Mouse (Mus musculus): ENCODE measurements around the gene B3gnt8. TPM values are rescaled to one million over a fixed set of nuclear protein-coding genes. Genes with fewer than 3 reads are reported as not detected.

B3gnt8 gene
- total RNA-seq, 2 experiments from 2014 or later, result 1.8 to 2.0 TPM

Other genes starting within 250 kb of the B3gnt8 start
- 100 to 1,000 TPM; 342 to 355 TPM for gene Lipe, start 227.9 kb upstream of the B3gnt8 start, total RNA-seq (2021)
- gene Cxcl17, start 213.8 kb upstream of the B3gnt8 start, total RNA-seq (2021), result not detected
- gene Ceacam1, start 149.1 kb upstream of the B3gnt8 start, total RNA-seq (2021), result 10 to 100 TPM in 1 of 2 experiments, 1 to 10 TPM in 1; 9.6 to 19.9 TPM
- 1 to 10 TPM; 1.4 to 2.4 TPM for gene Ceacam2, start 86.8 kb upstream of the B3gnt8 start, total RNA-seq (2021)
- not detected for gene Erich4, start 10.8 kb upstream of the B3gnt8 start, total RNA-seq (2021)
- gene Dmac2, start 7.2 kb upstream of the B3gnt8 start, total RNA-seq (2021), result 10 to 100 TPM; 22.1 to 25.3 TPM
- gene Bckdha, start 32.3 kb downstream of the B3gnt8 start, total RNA-seq (2021), result 100 to 1,000 TPM; 176 to 245 TPM
- gene Exosc5, start 32.5 kb downstream of the B3gnt8 start, total RNA-seq (2021), result 10 to 100 TPM; 39.6 to 54.0 TPM
- not detected for gene Tmem91, start 48.5 kb downstream of the B3gnt8 start, total RNA-seq (2021)
- 10 to 100 TPM; 15.3 to 18.0 TPM for gene B9d2, start 54.1 kb downstream of the B3gnt8 start, total RNA-seq (2021)
- 10 to 100 TPM; 35.5 to 48.9 TPM for gene Tgfb1, start 60.3 kb downstream of the B3gnt8 start, total RNA-seq (2021)
- 10 to 100 TPM; 45.9 to 49.0 TPM for gene Ccdc97, start 92.4 kb downstream of the B3gnt8 start, total RNA-seq (2021)
- gene Hnrnpul1, start 128.1 kb downstream of the B3gnt8 start, total RNA-seq (2021), result 100 to 1,000 TPM; 102 to 113 TPM
- gene Axl, start 162.1 kb downstream of the B3gnt8 start, total RNA-seq (2021), result 10 to 100 TPM; 50.7 to 63.4 TPM
- 1 to 10 TPM; 1.9 to 2.5 TPM for gene Cyp2s1, start 190.3 kb downstream of the B3gnt8 start, total RNA-seq (2021)

Measured in adrenal gland, postnatal 36 days (tissue).